Mouse (Mus musculus): ENCODE data around the gene Ncstn.

Ncstn gene

DNA sequence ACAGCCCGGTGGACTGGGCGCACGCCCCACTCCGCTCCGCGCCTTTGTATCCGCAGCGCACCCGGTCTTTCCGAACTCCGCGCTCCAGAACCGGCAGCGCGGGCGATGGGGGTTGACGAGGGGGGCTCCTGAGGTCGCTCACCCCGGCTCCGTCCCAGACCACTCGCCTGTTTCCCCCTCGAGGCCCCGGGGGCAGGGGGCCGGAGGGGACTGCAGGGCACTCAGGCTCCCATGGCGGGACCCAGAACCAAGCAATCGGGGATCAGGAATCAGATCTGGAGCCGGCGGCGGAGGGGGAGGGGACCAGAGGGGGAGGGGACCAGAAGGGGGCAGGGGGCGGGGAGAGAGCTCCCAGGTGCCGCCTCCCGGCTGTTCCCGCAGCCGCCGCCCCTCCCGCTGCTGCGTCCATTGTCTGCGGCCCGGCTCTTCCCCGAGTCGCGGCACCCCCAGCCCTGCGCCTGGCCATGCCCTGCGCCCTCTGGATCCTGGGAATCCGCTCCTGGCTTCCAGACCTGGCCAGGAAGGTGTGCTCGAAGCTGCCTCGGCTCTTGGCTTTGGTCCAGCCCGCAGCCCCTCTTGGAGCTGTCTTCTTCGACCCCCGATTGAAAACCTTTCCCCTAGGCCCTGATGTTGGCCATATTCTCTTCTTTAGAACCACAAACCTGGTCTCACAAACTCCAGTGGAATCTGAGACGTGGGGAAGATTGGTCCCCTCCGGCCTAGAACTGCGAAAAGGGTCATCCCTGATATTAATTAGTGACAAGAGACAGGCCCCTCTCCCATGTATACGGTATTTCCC, 55.4 kb downstream of the Ncstn start:
- peak; percentile 90 for DNase-seq (ENCODE audit: low read depth, low spot score)

DNA sequence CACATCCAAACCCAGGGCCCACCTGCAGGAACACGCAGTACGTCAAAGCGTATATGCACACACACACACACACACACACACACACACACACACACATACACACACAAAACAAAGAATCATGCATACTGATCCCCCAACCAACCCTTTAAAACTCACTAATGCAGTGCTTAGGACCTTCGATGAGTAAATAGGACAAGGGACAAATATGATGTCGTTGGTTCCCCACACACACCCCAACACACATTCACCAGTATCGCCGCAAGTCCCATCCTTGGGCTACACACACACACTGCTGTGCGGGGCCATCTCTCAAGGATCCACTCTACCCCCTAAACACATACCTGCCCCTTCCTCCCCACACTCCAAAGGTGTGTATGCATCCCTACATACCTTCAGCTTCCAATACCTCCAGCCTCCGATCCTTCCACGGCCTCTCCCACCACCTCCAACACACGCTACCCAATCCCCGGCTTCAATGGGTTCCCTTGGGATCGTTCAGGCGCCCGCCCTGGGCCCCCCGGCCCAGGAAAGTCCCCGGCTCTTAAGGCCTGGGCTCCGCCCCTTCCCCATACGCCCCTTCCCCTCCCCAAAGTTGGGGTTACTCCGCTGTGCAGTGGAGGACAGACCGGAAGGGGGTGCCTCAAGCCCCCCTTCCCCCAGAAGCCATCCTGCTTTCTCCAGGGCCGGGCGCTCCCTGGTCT, 56.2 kb downstream of the Ncstn start:
- no peak for DNase-seq (ENCODE audit: low read depth, low spot score)

DNA sequence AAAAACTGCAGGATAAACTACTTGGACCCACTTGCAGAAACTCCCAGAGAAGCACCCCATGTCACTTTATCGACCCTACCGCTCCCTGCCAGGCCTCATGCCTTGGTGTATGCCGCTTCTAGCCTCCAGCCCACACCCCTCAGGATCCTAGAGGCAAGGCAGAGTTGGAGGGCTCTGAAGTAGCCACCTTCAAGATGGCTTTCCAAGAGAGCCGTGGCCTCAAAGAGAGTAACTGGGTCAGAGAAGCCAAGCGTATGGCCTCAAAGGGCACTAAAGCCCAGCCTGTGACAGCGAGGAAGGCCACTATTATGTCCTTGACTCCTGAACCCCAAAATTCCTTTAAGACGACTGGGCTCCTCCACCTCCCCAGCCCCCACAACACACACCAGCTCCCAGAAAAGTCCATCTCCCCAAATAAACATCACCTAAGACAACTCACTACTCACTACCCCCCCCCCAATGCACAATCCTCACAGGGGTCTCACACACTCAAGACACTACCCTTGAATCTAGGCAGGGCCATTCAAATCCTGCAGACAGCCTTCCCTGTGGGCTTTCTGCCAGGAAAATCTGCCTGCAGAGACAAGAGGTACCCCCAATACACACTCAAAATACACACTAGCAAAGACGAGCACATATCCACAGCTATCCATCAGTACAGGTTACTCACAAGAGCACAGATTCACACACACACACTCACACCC, 57.2 kb downstream of the Ncstn start:
- DNase-seq (ENCODE audit: low read depth, low spot score) = no peak

DNA sequence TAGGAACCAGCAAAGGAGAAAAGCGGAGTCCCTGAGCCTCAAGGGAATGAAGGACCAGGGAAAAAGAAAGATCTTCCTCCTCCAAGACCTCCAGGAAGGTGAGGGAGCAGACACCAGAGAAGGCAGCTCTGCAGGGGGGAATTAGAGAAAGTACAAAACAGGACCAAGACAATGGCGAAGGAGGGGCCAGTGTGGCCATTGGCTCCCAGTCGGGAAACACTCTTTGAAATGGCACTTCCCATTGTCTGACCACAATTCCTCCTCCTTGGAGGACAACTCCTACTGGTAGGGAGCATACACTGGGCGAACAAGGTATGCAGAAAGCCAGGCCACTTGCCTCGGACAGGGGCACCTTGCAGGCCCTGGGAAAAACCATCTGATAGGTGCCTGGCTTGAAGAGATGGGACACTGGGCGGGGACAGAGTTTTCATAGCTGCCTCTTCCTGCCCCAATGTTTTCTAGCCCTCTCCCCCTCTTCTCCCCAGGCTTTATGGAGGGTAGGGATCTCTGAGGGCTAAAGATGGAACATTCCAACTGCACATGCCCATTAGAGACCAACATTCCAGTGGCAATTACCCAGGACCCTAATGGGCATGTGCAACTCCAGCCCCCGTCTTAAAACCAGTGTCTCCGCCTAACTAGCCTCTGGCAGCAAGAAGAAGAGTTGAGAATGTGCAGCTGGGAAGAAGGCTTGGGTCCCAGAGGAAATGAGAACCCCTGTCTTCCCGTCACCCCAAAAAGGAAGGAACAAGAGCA, 58.3 kb downstream of the Ncstn start:
- no peak for DNase-seq (ENCODE audit: low read depth, low spot score)

DNA sequence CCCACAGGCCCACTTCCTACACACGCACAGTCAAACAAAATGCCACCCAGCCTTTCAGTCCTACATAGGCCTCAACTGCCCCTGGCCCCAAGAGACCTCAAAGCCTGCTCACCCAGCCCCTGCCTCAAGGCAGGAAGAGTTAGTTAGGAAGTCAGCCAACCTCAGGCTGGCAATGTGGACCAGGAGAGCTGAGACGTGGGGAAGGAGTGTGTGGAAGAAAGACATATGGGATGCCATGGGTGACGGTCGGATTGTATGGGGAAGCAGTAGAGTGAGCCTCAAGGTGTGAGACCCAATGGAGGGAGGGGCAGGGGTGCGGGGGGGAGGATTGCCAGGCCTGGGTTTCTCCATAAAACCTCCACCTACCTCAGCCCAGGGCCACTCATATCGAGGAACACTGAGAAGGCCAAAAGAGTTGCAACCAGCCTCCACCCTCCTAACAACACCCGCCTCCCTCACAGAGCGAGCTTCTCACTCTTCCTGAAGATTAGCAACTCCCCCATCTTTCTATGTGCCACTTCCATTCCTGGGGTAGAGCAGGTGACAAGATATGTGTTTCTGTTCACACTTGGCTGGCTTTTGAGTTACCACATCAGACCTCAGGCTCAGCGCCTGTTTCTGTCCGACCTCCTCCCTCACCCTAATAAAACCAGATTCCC, 62.6 kb downstream of the Ncstn start:
- no peak for DNase-seq (ENCODE audit: low read depth, low spot score)

DNA sequence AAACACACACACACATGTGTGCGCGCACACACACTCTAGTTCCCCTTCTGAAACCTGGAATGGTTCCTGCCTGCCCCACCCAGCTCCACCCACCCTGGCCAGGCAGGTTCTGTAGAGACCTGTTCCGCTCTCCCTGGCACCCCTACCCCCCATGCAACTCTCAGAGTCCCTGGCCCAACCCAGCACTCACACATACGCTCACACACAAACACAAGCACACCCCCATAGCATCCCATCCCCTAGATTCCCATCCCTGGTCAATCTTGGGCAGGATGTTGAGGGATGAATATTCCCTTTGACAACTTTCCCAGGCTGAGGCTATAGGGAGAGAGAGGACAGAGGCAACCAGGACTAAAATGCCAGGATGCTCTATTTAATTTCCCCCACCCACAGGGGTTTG, 63.3 kb downstream of the Ncstn start:
- DNase-seq (ENCODE audit: low read depth, low spot score) = no peak

DNA sequence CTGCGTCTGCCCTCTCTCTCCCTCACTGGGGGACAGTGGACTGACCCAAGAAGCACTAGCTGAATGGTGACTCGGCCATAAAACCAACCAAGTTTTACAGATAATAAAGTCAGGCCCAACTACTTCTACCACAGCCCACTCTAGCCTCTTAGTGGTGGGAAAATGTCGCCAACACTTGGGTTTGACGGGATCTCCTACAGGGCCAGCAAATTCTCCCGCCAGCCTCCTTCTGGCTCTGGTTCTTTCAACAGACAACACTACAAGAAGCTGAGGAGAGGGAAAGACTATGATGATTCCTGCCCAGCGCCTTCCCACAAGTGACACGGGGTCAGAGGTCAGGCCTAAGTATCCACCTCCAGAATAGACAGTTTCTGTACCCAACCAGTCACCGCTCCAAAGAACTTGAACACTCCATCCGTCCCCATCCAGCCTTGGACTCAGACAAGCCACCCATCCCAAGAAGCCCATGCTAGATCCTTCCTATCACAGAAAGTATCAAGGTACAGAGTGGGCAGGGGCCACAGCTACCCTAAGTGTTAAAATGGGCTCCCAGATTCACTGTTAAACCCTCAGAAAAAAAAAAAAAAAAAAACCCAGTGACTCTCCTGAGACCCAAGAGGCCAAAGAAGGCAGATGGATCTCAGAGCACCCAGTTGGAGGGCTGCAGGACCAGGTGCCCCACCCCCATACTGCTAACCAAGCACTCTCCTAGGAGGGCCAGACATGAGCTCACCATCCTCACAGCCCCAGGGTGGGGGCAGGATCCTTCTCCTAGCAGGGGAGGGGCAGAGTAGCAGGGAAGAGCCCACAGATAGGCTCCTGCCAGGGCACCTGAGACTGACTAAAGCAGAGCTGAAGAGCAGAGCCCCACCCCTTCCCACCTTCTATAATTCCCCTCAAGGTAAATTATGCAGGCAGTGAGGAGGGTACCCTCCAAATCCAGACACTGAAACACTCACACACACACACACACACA, 64.0 kb downstream of the Ncstn start:
- no peak for DNase-seq (ENCODE audit: low read depth, low spot score)

DNA sequence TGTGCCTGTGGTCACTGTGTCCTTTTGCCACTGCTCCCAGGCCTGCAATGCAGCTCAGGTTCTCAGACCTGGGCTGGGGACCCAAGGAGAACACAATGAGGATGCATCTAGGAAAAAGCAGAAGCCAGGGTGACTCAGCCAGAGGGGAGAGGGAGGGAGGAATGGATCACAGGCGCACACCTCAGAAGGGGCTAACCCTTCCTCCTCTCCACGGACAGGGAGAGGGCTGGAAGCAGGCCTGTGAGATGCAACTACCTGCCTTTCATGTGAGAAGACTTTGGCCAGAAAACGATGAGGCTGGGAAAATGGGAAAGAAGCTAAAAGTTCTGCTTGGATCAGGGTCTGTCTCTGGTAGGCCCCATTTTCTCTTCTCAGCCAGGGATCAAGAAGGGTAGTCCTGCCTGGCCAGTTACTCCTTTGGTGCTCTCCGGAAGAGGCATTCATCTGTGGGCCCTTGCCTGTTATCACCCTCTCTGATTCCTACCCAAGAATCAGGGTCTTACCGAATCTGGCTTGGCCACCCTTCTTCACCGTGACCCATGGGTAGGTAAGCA, 65.0 kb downstream of the Ncstn start:
- DNase-seq (ENCODE audit: low read depth, low spot score) = no peak

DNA sequence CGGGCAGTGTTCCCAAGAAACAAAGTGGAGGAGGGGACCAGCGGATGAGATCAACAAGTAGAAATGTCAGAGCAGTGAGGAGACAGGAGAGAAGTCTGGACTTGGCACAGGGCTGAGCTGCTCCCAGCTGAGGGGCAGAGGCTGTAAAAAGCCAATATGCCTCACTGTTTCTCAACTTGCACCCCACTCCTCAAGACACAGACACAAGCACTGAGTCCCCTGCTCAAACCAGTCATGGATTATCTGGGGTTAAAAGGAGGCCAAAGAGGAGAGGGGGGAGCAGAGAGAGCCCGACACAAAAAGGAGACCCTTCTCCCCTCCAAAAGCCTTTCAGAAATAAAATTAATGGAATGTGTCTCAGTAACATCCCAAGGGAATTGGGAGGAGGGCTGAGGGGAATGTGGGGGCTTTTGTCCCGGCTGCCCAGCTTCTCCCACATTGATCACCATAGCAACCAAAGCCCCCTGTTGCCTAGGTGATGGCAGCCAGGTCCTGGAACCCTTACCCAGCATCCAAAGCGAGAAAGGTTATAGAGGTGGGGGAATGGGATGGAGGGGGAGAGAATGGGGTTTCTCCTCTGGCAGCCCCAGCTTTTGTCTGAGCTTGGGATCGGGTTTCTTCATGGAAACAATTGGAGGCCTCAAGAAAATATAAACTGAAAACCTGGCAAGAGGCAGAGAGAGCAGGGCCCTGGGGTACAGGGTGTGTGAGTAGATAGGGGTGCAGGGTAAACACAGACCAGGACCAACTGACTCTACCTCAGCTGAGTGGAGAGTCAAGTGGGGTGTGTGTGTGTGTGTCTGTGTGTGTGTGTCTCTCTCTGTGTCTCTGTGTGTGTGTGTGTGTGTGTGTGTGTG, 65.7 kb downstream of the Ncstn start:
- no peak for DNase-seq (ENCODE audit: low read depth, low spot score)

DNA sequence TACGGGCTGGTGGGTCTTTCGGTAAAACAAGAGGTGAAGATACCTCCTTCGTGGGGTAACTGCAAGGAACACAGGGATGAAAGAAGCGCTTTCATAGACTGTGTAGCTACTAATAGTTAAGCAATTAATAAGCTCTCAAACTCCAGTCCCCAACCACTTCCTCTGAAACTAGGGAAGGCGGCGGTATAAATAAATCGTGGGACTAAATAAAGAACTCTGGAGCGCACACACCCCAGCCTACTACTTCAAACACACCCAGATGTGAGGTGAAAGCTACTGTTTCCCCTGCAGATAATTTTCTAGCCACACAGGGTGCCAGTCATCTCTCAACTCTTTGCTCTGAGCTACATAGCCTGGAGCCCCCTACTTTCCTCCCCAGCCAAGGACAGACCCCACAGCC, 66.6 kb downstream of the Ncstn start:
- DNase-seq (ENCODE audit: low read depth, low spot score) = no peak

Measured in retina, postnatal 7 days (tissue).